Mouse (Mus musculus) MEL (cell line): ENCODE data around the gene Kdm5a. TPM values are rescaled to one million over a fixed set of nuclear protein-coding genes. Genes with fewer than 3 reads are reported as not detected.

Experiments used
- DNase-seq: peaks from one replicate; pipeline ENCODE4 v3.0.0; 2011; ENCODE audit warnings: low read depth, low spot score
- H3K27ac ChIP-seq: 2 replicates; pipeline ENCODE4 v1.5.1; 2012; ENCODE audit warnings: low read depth, mild to moderate bottlenecking, control low read depth, low read length, moderate library complexity; ENCODE audit not compliant: control insufficient read depth
- H3K27me3 ChIP-seq, 2 experiments: fragments of 150-350 bp in 1 of 2; sonication (generic) in 1 of 2; 2 replicates each; pipeline ENCODE4 v1.6.1; 2012; ENCODE audit warnings: low read length in 2 of 2, mild to moderate bottlenecking in 2 of 2, improper control_type of control experiment in 1 of 2, moderate library complexity in 1 of 2; ENCODE audit not compliant: insufficient read depth in 2 of 2, control insufficient read depth in 1 of 2
- H3K36me3 ChIP-seq, 2 experiments: 2 replicates each; pipeline ENCODE4 v1.6.1; 2012 to 2014; ENCODE audit warnings: low read length in 2 of 2, improper control_type of control experiment in 1 of 2, inconsistent platforms in 1 of 2, mild to moderate bottlenecking in 1 of 2; ENCODE audit not compliant: insufficient read depth in 2 of 2, control insufficient read depth in 1 of 2
- H3K4me1 ChIP-seq, 2 experiments: fragments of 150-350 bp in 1 of 2; sonication (generic) in 1 of 2; 2 replicates each; pipeline ENCODE4 v1.6.1; 2012; ENCODE audit warnings: low read length in 2 of 2, improper control_type of control experiment in 1 of 2, mild to moderate bottlenecking in 1 of 2; ENCODE audit not compliant: insufficient read depth in 2 of 2, control insufficient read depth in 1 of 2
- H3K4me3 ChIP-seq, 2 experiments: fragments of 150-350 bp in 1 of 2; sonication (generic) in 1 of 2; 2 replicates each; pipeline ENCODE4 v1.5.1; 2012; ENCODE audit warnings: low read depth in 2 of 2, low read length in 2 of 2, mild to moderate bottlenecking in 2 of 2, moderate library complexity in 2 of 2, control low read depth in 1 of 2, improper control_type of control experiment in 1 of 2; ENCODE audit not compliant: control insufficient read depth in 1 of 2, insufficient read depth in 1 of 2
- H3K79me2 ChIP-seq: 2 replicates; pipeline ENCODE4 v1.6.1; 2012; ENCODE audit warnings: mild to moderate bottlenecking, low read length, moderate library complexity; ENCODE audit not compliant: control insufficient read depth, poor library complexity, insufficient read depth
- H3K9ac ChIP-seq: 2 replicates; pipeline ENCODE4 v1.6.1; 2012; ENCODE audit warnings: low read depth, mild to moderate bottlenecking, control low read depth, low read length, moderate library complexity; ENCODE audit not compliant: control insufficient read depth, poor library complexity, severe bottlenecking
- H3K9me3 ChIP-seq: fragments of 150-350 bp; sonication (generic); replicated peaks from 2 replicates; pipeline ENCODE4 v1.6.1; 2012; ENCODE audit warnings: mild to moderate bottlenecking, low read length, improper control_type of control experiment, moderate library complexity; ENCODE audit not compliant: insufficient read depth
- BHLHE40 ChIP-seq: IDR thresholded peaks from 2 replicates; pipeline ENCODE4 v1.6.1; 2012; ENCODE audit warnings: low read depth, mild to moderate bottlenecking, inconsistent platforms, low read length, improper control_type of control experiment, borderline replicate concordance
- CHD1 ChIP-seq: IDR thresholded peaks from 2 replicates; pipeline ENCODE4 v1.6.1; 2012; ENCODE audit warnings: low read depth, mild to moderate bottlenecking, inconsistent platforms, low read length, improper control_type of control experiment
- CHD2 ChIP-seq: IDR thresholded peaks from 2 replicates; pipeline ENCODE4 v1.6.1; 2011; ENCODE audit warnings: low read length, improper control_type of control experiment
- CTCF ChIP-seq, 3 experiments: IDR thresholded peaks in 2 of 3; conservative IDR thresholded peaks in 1 of 3; 2 replicates each; pipeline ENCODE4 v1.5.1; 2011 to 2012; ENCODE audit warnings: low read length in 3 of 3, low read depth in 2 of 3, mild to moderate bottlenecking in 2 of 3, improper control_type of control experiment in 1 of 3, inconsistent platforms in 1 of 3, mixed read lengths in 1 of 3, moderate library complexity in 1 of 3; ENCODE audit not compliant: control insufficient read depth in 1 of 3, insufficient read depth in 1 of 3, poor library complexity in 1 of 3, severe bottlenecking in 1 of 3
- E2F4 ChIP-seq: IDR thresholded peaks from 2 replicates; pipeline ENCODE4 v1.6.1; 2011; ENCODE audit warnings: low read depth, low read length, improper control_type of control experiment, borderline replicate concordance
- ELF1 ChIP-seq: IDR thresholded peaks from 2 replicates; pipeline ENCODE4 v1.6.1; 2014; ENCODE audit warnings: low read depth, mild to moderate bottlenecking, inconsistent platforms, low read length, improper control_type of control experiment, moderate library complexity
- EP300 ChIP-seq, 2 experiments: IDR thresholded peaks; 2 replicates each; pipeline ENCODE4 v1.6.1; 2011; ENCODE audit warnings: improper control_type of control experiment in 2 of 2, low read length in 2 of 2, low read depth in 1 of 2, mild to moderate bottlenecking in 1 of 2
- ETS1 ChIP-seq: IDR thresholded peaks from 2 replicates; pipeline ENCODE4 v1.6.1; 2012; ENCODE audit warnings: low read depth, mild to moderate bottlenecking, inconsistent platforms, low read length, improper control_type of control experiment, moderate library complexity
- GABPA ChIP-seq: IDR thresholded peaks from 2 replicates; pipeline ENCODE4 v1.6.1; 2012; ENCODE audit warnings: low read depth, mild to moderate bottlenecking, inconsistent platforms, low read length, improper control_type of control experiment, moderate library complexity
- GATA1 ChIP-seq: IDR thresholded peaks from 2 replicates; pipeline ENCODE4 v1.6.1; 2011; ENCODE audit warnings: low read depth, low read length, improper control_type of control experiment
- HCFC1 ChIP-seq: IDR thresholded peaks from 2 replicates; pipeline ENCODE4 v1.6.1; 2012; ENCODE audit warnings: low read depth, mild to moderate bottlenecking, inconsistent platforms, low read length, improper control_type of control experiment, moderate library complexity
- JUND ChIP-seq: IDR thresholded peaks from 2 replicates; pipeline ENCODE4 v1.6.1; 2011; ENCODE audit warnings: low read depth, mild to moderate bottlenecking, improper control_type of control experiment, low read length
- KAT2A ChIP-seq: conservative IDR thresholded peaks from 2 replicates; pipeline ENCODE4 v1.6.1; 2012; ENCODE audit warnings: low read depth, low read length, improper control_type of control experiment, inconsistent platforms
- MAFK ChIP-seq: IDR thresholded peaks from 2 replicates; pipeline ENCODE4 v1.6.1; 2011; ENCODE audit warnings: low read depth, mild to moderate bottlenecking, low read length, improper control_type of control experiment, borderline replicate concordance
- MAX ChIP-seq: IDR thresholded peaks from 2 replicates; pipeline ENCODE4 v1.6.1; 2011; ENCODE audit warnings: low read length, improper control_type of control experiment
- MEF2A ChIP-seq: IDR thresholded peaks from 2 replicates; pipeline ENCODE4 v1.6.1; 2014; ENCODE audit warnings: low read depth, mild to moderate bottlenecking, inconsistent platforms, low read length, improper control_type of control experiment; ENCODE audit not compliant: poor library complexity, insufficient replicate concordance, severe bottlenecking; ENCODE audit errors: extremely low read depth
- MXI1 ChIP-seq: IDR thresholded peaks from 2 replicates; pipeline ENCODE4 v1.6.1; 2011; ENCODE audit warnings: mild to moderate bottlenecking, low read depth, low read length, improper control_type of control experiment
- MYB ChIP-seq: IDR thresholded peaks from 2 replicates; pipeline ENCODE4 v1.6.1; 2011; ENCODE audit warnings: mild to moderate bottlenecking, low read depth, low read length, improper control_type of control experiment
- MYC ChIP-seq: IDR thresholded peaks from 2 replicates; pipeline ENCODE4 v1.6.1; 2011; ENCODE audit warnings: low read depth, mild to moderate bottlenecking, low read length, improper control_type of control experiment, moderate library complexity
- NELFE ChIP-seq: IDR thresholded peaks from 2 replicates; pipeline ENCODE4 v1.6.1; 2011; ENCODE audit warnings: low read depth, low read length, improper control_type of control experiment
- NRF1 ChIP-seq: IDR thresholded peaks from 2 replicates; pipeline ENCODE4 v1.6.1; 2014; ENCODE audit warnings: low read depth, mild to moderate bottlenecking, inconsistent platforms, low read length, improper control_type of control experiment, moderate library complexity; ENCODE audit not compliant: poor library complexity, insufficient read depth, severe bottlenecking
- POLR2A ChIP-seq, 2 experiments: IDR thresholded peaks; 2 replicates each; pipeline ENCODE4 v1.6.1; 2011 to 2012; ENCODE audit warnings: low read length in 2 of 2, mild to moderate bottlenecking in 2 of 2, control low read depth in 1 of 2, improper control_type of control experiment in 1 of 2, low read depth in 1 of 2, moderate library complexity in 1 of 2; ENCODE audit not compliant: control insufficient read depth in 1 of 2, insufficient read depth in 1 of 2, poor library complexity in 1 of 2
- POLR2AphosphoS2 ChIP-seq: IDR thresholded peaks from 2 replicates; pipeline ENCODE4 v1.6.1; 2011; ENCODE audit warnings: low read length, improper control_type of control experiment
- POLR2AphosphoS5 ChIP-seq: IDR thresholded peaks from 2 replicates; pipeline ENCODE4 v1.6.1; 2012; ENCODE audit warnings: low read depth, borderline replicate concordance, mild to moderate bottlenecking, inconsistent platforms, low read length, moderate library complexity, mixed read lengths
- RAD21 ChIP-seq: IDR thresholded peaks from 2 replicates; pipeline ENCODE4 v1.6.1; 2011; ENCODE audit warnings: mild to moderate bottlenecking, low read depth, low read length, improper control_type of control experiment
- RCOR1 ChIP-seq: IDR thresholded peaks from 2 replicates; pipeline ENCODE4 v1.6.1; 2012; ENCODE audit warnings: low read depth, mild to moderate bottlenecking, inconsistent platforms, low read length, improper control_type of control experiment
- SMC3 ChIP-seq: IDR thresholded peaks from 2 replicates; pipeline ENCODE4 v1.6.1; 2011; ENCODE audit warnings: low read depth, low read length, improper control_type of control experiment
- TAL1 ChIP-seq: IDR thresholded peaks from 2 replicates; pipeline ENCODE4 v1.6.1; 2012; ENCODE audit warnings: mild to moderate bottlenecking, inconsistent platforms, low read length, moderate library complexity, mixed read lengths
- TBP ChIP-seq: IDR thresholded peaks from 2 replicates; pipeline ENCODE4 v1.8.0; 2011; ENCODE audit warnings: low read depth, low read length, improper control_type of control experiment
- TCF12 ChIP-seq: IDR thresholded peaks from 2 replicates; pipeline ENCODE4 v1.6.1; 2014; ENCODE audit warnings: low read depth, mild to moderate bottlenecking, inconsistent platforms, low read length, improper control_type of control experiment, moderate library complexity
- UBTF ChIP-seq: IDR thresholded peaks from 2 replicates; pipeline ENCODE4 v1.6.1; 2012; ENCODE audit warnings: low read depth, mild to moderate bottlenecking, inconsistent platforms, low read length, improper control_type of control experiment, moderate library complexity, borderline replicate concordance; ENCODE audit not compliant: insufficient read depth
- USF1 ChIP-seq: IDR thresholded peaks from 2 replicates; pipeline ENCODE4 v1.6.1; 2014; ENCODE audit warnings: low read depth, mild to moderate bottlenecking, inconsistent platforms, low read length, improper control_type of control experiment, moderate library complexity
- USF2 ChIP-seq, 2 experiments: IDR thresholded peaks; 2 replicates each; pipeline ENCODE4 v1.6.1; 2011 to 2012; ENCODE audit warnings: improper control_type of control experiment in 2 of 2, low read length in 2 of 2, borderline replicate concordance in 1 of 2, inconsistent platforms in 1 of 2, low read depth in 1 of 2, mild to moderate bottlenecking in 1 of 2; ENCODE audit not compliant: insufficient read depth in 1 of 2
- ZC3H11A ChIP-seq: IDR thresholded peaks from 2 replicates; pipeline ENCODE4 v1.6.1; 2012; ENCODE audit warnings: low read depth, mild to moderate bottlenecking, inconsistent platforms, low read length, improper control_type of control experiment
- ZKSCAN1 ChIP-seq: IDR thresholded peaks from 2 replicates; pipeline ENCODE4 v1.6.1; 2012; ENCODE audit warnings: low read depth, mild to moderate bottlenecking, inconsistent platforms, low read length, improper control_type of control experiment, moderate library complexity
- ZMIZ1 ChIP-seq: IDR thresholded peaks from 2 replicates; pipeline ENCODE4 v1.6.1; 2012; ENCODE audit warnings: low read depth, mild to moderate bottlenecking, inconsistent platforms, low read length, improper control_type of control experiment, moderate library complexity
- ZNF384 ChIP-seq: IDR thresholded peaks from 2 replicates; pipeline ENCODE4 v1.6.1; 2012; ENCODE audit warnings: low read depth, mild to moderate bottlenecking, inconsistent platforms, low read length, improper control_type of control experiment
- polyA plus RNA-seq, 2 experiments: library from polyadenylated mRNA; stranded (reverse) in 1 of 2; unstranded in 1 of 2; fragments of >175 nt in 1 of 2; fragments of >200 nt in 1 of 2; gene quantifications; 2 replicates each; pipeline versions ENCODE4 v1.2.1 to v1.2.4; 2012; ENCODE audit warnings: low replicate concordance in 2 of 2, low read depth in 1 of 2; ENCODE audit not compliant: insufficient read length in 2 of 2, insufficient read depth in 1 of 2, missing spikeins in 1 of 2
- total RNA-seq: library from RNA; depleted of rRNA; stranded (reverse); fragments of 300-350 nt; gene quantifications from 2 replicates; pipeline ENCODE4 v1.2.3, GENCODE M21; 2012

Gene Kdm5a
- total and polyA plus RNA-seq, 3 experiments: 45.7 to 303 (median 121) TPM

- Histone ChIP-seq H3K79me2 (no peaks in the 10 kb centered on the region), H3K27me3 (no peaks in the 10 kb centered on the region), H3K9me3 (no peaks in the 10 kb centered on the region), H3K36me3 (peaks cover 0 to 18% of the 10 kb centered on the region in 2 experiments; a peak in 3 of 4 replicates), H3K27ac (peak overlapping the region; percentile 14; the same call in 1 of the 2 replicates), H3K4me1 (peaks cover 9 to 18% of the 10 kb centered on the region in 2 experiments), H3K9ac (peak overlapping the region; percentile 21), H3K4me3 (0 out of 4 replicates have a peak overlapping the region, but pooled peaks of 1 of the 2 experiments have one; percentile 10)
- DNase-seq: peak; percentile 85
- TF ChIP-seq POLR2AphosphoS5 (no peak), UBTF (no peak), GABPA (no peak), HCFC1 (no peak), ETS1 (peak; percentile 88), ZMIZ1 (no peak), MXI1 (peak; percentile 97), MEF2A (no peak), BHLHE40 (peak; percentile 98), NELFE (no peak), POLR2A (IDR thresholded peaks at IDR 0.05; ENCODE audit: control insufficient read depth in 1 of 2, insufficient read depth in 1 of 2, low read depth in 1 of 2, low read length in 2 of 2, poor library complexity in 1 of 2) (no peak), GATA1 (peak; percentile 59), TAL1 (peak; percentile 43; the same call in 1 of the 2 replicates), CHD2 (no peak), TBP (no peak), ZC3H11A (no peak), CHD1 (no peak), SMC3 (no peak), RCOR1 (peak; percentile 14; the same call in 1 of the 2 replicates), TCF12 (0 out of 2 replicates have a peak, but pooled peaks have one; percentile 46), MAFK (no peak), POLR2AphosphoS2 (peak; percentile 45; the same call in 1 of the 2 replicates), ELF1 (no peak), USF1 (peak; percentile 98), KAT2A (no peak), ZNF384 (no peak), CTCF (IDR thresholded peaks at IDR 0.05 in 2 of 3, conservative IDR thresholded peaks at IDR 0.05 in 1 of 3; ENCODE audit: control insufficient read depth in 1 of 3, insufficient read depth in 1 of 3, low read depth in 2 of 3, low read length in 3 of 3, poor library complexity in 1 of 3, severe bottlenecking in 1 of 3) (no peak), MYB (no peak), E2F4 (no peak), NRF1 (no peak), RAD21 (no peak), EP300 (IDR thresholded peaks at IDR 0.05; ENCODE audit: low read depth in 1 of 2, low read length in 2 of 2) (peak in 1 of 2 experiments; percentile 58; a peak in 2 of 4 replicates), MYC (peak; percentile 90), JUND (no peak), MAX (peak; percentile 95), ZKSCAN1 (no peak), USF2 (IDR thresholded peaks at IDR 0.05; ENCODE audit: borderline replicate concordance in 1 of 2, insufficient read depth in 1 of 2, low read depth in 1 of 2, low read length in 2 of 2) (peak; percentile 67 to 88)
These were observed 121.1 kb downstream of the Kdm5a start for GRCm38 (mm10) chr6:120485038-120485437.
